Comparison of ENCODE assay signal across 12 mouse cellular contexts in genomic region chr6:143191477-143192098, GRCm38 (mm10). TPM values are rescaled to one million over a fixed set of nuclear protein-coding genes. Genes with fewer than 3 reads are reported as not detected.
DNase-seq lines count a peak whose midpoint lies in the region; ATAC-seq and TF ChIP-seq lines count a peak whose summit lies in the region.
"Had no signal": no experiment of that assay in that cellular context is flagged by ENCODE, and none has a peak within 500 bp of the region (broad histone marks: within the 10 kb centered on the region; RNA-seq: fewer than 3 reads in every experiment).

No protein-coding gene starts in this region.

- DNase-seq in frontal cortex, postnatal 25 days (ENCODE audit: low spot score in 2 of 2) = no peak
- DNase-seq in layer of hippocampus, adult 2 months (ENCODE audit: low spot score in 2 of 2) = no peak
- DNase-seq in layer of hippocampus, adult 9-11 months = no peak
- peak; percentile 70 for DNase-seq in ZHBTc4 (ENCODE audit: low read depth, low spot score)
- DNase-seq in ovary, postnatal 36 days (ENCODE audit: low spot score) = no peak
- DNase-seq in liver = no peak
- DNase-seq: adrenal gland, postnatal 14 days; cerebellum, adult 18-20 months had no signal

- no peak overlapping the region for H3K9ac ChIP-seq in limb, embryonic 15.5 days
- H3K9ac ChIP-seq: forebrain, embryonic 15.5 days; liver, embryonic 12.5 days had no signal

- H3K36me3 ChIP-seq in limb, embryonic 15.5 days = peaks cover 15% of the 10 kb centered on the region

- 60% methylated on average over 9 of the region's 9 CpGs for WGBS in limb, embryonic 15.5 days

- H3K4me2 ChIP-seq in limb, embryonic 15.5 days = no peak overlapping the region
- H3K4me2 ChIP-seq: forebrain, embryonic 15.5 days; liver, embryonic 12.5 days had no signal

- peak; percentile 28; the same call in 1 of the 2 replicates for ATAC-seq in frontal cortex, adult (ENCODE audit: low TSS enrichment)
- ATAC-seq in limb, embryonic 15.5 days (ENCODE audit: insufficient number of reproducible peaks, low FRiP score, low TSS enrichment, low read depth) = no peak
- ATAC-seq: forebrain, embryonic 15.5 days; liver, embryonic 12.5 days had no signal

- H3K27ac ChIP-seq in layer of hippocampus, adult 2 months = peak overlapping the region; percentile 83
- peak overlapping the region; percentile 43 for H3K27ac ChIP-seq in limb, embryonic 15.5 days
- H3K27ac ChIP-seq: forebrain, embryonic 15.5 days; liver, embryonic 12.5 days had no signal

- no peak overlapping the region; the same call in 1 of the 2 replicates for H3K4me3 ChIP-seq in layer of hippocampus, adult 2 months
- H3K4me3 ChIP-seq in limb, embryonic 15.5 days = no peak overlapping the region
- H3K4me3 ChIP-seq: forebrain, embryonic 15.5 days; liver, embryonic 12.5 days had no signal

- no peaks in the 10 kb centered on the region for H3K9me3 ChIP-seq in limb, embryonic 15.5 days
- H3K9me3 ChIP-seq: forebrain, embryonic 15.5 days; liver, embryonic 12.5 days had no signal

- no peak for TF ChIP-seq CTCF in layer of hippocampus, adult 2 months (conservative IDR thresholded peaks at IDR 0.05)

- peaks cover 17% of the 10 kb centered on the region; the same call in 1 of the 2 replicates for H3K4me1 ChIP-seq in limb, embryonic 15.5 days
- H3K4me1 ChIP-seq: forebrain, embryonic 15.5 days; liver, embryonic 12.5 days had no signal

- no peaks in the 10 kb centered on the region for H3K27me3 ChIP-seq in limb, embryonic 15.5 days
- H3K27me3 ChIP-seq: forebrain, embryonic 15.5 days; liver, embryonic 12.5 days had no signal

RNA-seq across cellular contexts. Expression of gene Etnk1, which starts 24.6 kb away (rescaled TPM):
- total RNA-seq in layer of hippocampus, adult 2 months (2021) = 100 to 1,000 TPM; 173 to 175 TPM
- polyA plus RNA-seq in limb, embryonic 15.5 days (2015; fragmentation: Nextera tagmentation; extraction: Ambion mirVana) = 12.5 and 16.1 TPM in 2 replicates
